Mouse (Mus musculus) embryonic facial prominence, embryonic 11.5 days (tissue): ENCODE results near the gene Cryzl1. TPM values are rescaled to one million over a fixed set of nuclear protein-coding genes. Genes with fewer than 3 reads are reported as not detected.

ENCODE experiments used
- ATAC-seq: fragments of 200-750 bp; cut with Nextera tagmentation; replicated peaks from 2 replicates; pipeline ENCODE4 v1.8.0; 2017; ENCODE audit warnings: low read depth; ENCODE audit not compliant: insufficient number of reproducible peaks, low FRiP score, low TSS enrichment
- DNase-seq: peaks from one replicate; pipeline ENCODE4 v3.0.0-alpha.2; 2015; ENCODE audit warnings: low spot score
- H3K27ac ChIP-seq: fragments of 300-500 bp; sonication (generic); replicated peaks from 2 replicates; pipeline ENCODE4 v1.5.1; 2014; ENCODE audit warnings: mild to moderate bottlenecking, low read depth, low read length, control low read depth
- H3K27me3 ChIP-seq: fragments of 300-500 bp; sonication (generic); 2 replicates; pipeline ENCODE4 v1.6.1; 2014; ENCODE audit warnings: mild to moderate bottlenecking, low read length, moderate library complexity, mixed read lengths; ENCODE audit not compliant: control insufficient read depth, insufficient read depth
- H3K36me3 ChIP-seq: fragments of 300-500 bp; sonication (generic); replicated peaks from 2 replicates; pipeline ENCODE4 v1.6.1; 2014; ENCODE audit warnings: low read depth, mild to moderate bottlenecking, low read length, moderate library complexity, mixed read lengths; ENCODE audit not compliant: control insufficient read depth, insufficient read depth
- H3K4me1 ChIP-seq: fragments of 300-500 bp; sonication (generic); 2 replicates; pipeline ENCODE4 v1.6.1; 2014; ENCODE audit warnings: low read length, mixed read lengths; ENCODE audit not compliant: control insufficient read depth, insufficient read depth
- H3K4me2 ChIP-seq: fragments of 300-500 bp; sonication (generic); 2 replicates; pipeline ENCODE4 v1.6.1; 2014; ENCODE audit warnings: low read depth, mild to moderate bottlenecking, control low read depth, low read length, moderate library complexity
- H3K4me3 ChIP-seq: fragments of 300-500 bp; sonication (generic); 2 replicates; pipeline ENCODE4 v1.5.1; 2014; ENCODE audit warnings: low read depth, low read length, control low read depth
- H3K9ac ChIP-seq: fragments of 300-500 bp; sonication (generic); replicated peaks from 2 replicates; pipeline ENCODE4 v1.6.1; 2014; ENCODE audit warnings: mild to moderate bottlenecking, control low read depth, low read length
- H3K9me3 ChIP-seq: fragments of 300-500 bp; sonication (generic); replicated peaks from 2 replicates; pipeline ENCODE4 v1.6.1; 2016; ENCODE audit warnings: mild to moderate bottlenecking, low read length, inconsistent platforms, mixed read lengths; ENCODE audit not compliant: control insufficient read depth
- WGBS: fragments of 180-500 bp; shearing (Covaris S2); extraction: QIAGEN DNeasy Blood & Tissue Kit; methylation state at CpG from one replicate; pipeline ENCODE4 v1.1.7; 2014; 5-methylcytosine and 5-hydroxymethylcytosine counted together
- polyA plus RNA-seq: library from polyadenylated mRNA; unstranded; fragments of >200 nt; fragmentation: Nextera tagmentation; extraction: Ambion mirVana; gene quantifications from 2 replicates; pipeline ENCODE4 v1.2.1, GENCODE M21; 2014

Gene Cryzl1
- polyA plus RNA-seq, 1 experiment from 2014 or later, result 66.7 TPM

DNA sequence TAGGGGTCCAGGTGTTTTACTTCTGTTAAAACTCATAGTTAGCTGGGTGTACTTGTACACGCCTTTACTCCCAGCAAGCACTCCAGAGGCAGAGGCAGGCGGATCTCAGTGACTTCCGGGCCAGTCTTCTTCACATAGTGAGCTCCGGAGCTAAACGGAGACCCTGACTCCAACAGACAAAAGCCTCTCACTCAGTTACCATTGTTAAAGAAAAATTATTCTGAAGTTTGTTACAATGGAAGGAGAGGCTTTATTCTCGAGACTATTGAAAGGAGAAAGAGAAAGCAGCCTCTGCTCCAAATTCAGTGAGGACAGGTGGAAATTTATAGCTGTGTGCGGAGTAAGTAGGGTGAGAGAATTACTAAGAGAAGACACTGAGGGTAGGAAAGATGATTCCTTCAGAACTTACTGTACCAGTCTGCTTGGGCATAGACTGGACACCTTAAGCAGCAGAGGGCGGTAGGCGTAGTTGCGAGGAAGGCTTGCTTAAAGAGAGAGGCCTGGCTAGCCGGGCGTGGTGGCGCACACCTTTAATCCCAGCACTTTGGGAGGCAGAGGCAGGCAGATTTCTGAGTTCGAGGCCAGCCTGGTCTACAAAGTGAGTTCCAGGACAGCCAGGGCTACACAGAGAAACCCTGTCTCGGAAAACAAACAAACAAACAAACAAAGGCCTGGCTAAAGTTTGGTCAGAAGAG lies 36.5 kb upstream of the Cryzl1 start:
- no peak overlapping the region for H3K9ac ChIP-seq
- no peak overlapping the region for H3K4me2 ChIP-seq
- no peak overlapping the region for H3K4me3 ChIP-seq
- H3K9me3 ChIP-seq, result no peaks in the 10 kb centered on the region
- 91% methylated on average over 15 of the region's 15 CpGs for WGBS
- no peak for ATAC-seq
- no peaks in the 10 kb centered on the region for H3K4me1 ChIP-seq
- no peak for DNase-seq
- H3K36me3 ChIP-seq, result no peaks in the 10 kb centered on the region
- H3K27ac ChIP-seq, result no peak overlapping the region
- H3K27me3 ChIP-seq, result no peaks in the 10 kb centered on the region

DNA sequence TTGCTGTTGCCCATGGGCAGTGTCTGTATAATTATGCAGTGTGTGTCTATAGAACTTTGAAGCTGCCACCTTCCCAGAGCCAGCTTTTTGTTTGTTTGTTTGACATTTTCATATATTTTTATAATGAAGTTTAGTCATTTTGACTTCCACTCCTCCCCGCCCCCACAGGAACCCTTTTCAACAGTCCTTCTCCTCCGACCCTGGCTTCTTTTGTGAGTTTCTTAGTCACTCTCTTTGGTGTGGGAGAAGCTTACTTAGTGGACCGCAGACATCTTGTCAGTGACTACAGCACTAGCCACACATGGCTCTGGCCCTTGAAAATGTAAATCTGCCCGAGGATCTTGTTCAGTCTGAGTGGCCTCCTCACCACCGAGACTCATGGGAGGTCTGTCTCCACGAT lies 35.6 kb upstream of the Cryzl1 start:
- WGBS, result 83% methylated on average over 6 of the region's 6 CpGs
- Histone ChIP-seq H3K4me1 (no peaks in the 10 kb centered on the region), H3K36me3 (no peaks in the 10 kb centered on the region), H3K9me3 (no peaks in the 10 kb centered on the region), H3K27me3 (no peaks in the 10 kb centered on the region), H3K4me2 (no peak overlapping the region), H3K4me3 (no peak overlapping the region), H3K27ac (no peak overlapping the region), H3K9ac (no peak overlapping the region)
- DNase-seq (no peak), ATAC-seq (no peak)

DNA sequence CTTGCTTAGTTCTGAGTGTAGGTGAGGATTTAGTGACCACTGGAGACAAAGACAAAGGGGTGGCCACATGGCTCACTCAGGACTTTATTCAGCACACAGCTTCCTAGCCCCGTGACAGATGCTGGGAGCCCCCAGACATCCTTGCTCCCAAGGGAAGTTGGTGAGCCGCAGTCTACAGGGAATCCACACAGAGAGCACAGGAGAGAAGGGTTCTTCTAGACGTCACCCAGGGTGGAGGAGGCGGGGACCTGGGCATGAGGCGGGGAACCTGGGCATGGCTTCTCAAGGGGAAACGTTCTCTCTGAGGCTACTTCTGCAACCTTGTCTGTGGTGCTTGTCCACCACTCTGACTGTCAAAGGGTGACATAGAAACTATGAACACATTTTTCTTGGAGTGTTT lies 35.2 kb upstream of the Cryzl1 start:
- 65% methylated on average over 6 of the region's 6 CpGs for WGBS
- Histone ChIP-seq H3K9ac (no peak overlapping the region), H3K4me3 (no peak overlapping the region), H3K9me3 (no peaks in the 10 kb centered on the region), H3K4me2 (no peak overlapping the region), H3K27ac (no peak overlapping the region), H3K27me3 (no peaks in the 10 kb centered on the region), H3K36me3 (no peaks in the 10 kb centered on the region), H3K4me1 (no peaks in the 10 kb centered on the region)
- DNase-seq (no peak), ATAC-seq (no peak)

DNA sequence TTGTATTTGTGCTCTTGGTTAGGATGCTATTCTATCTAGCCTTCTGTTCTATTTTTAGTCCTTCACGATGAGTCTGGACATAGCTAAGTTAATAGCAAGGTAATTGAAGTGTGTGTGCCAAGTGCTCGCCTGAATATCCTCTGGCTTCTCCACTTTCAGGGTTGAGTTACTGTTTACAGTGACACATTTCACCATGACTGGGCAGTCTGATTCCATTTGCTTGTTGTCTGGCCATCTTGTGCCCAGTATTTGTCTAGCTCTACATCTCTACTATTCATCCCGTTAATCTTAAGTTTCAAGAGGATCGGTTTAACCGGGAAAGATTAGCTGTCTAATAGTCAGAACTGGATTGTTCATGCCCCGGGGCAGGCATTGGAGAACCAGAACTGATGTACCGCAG lies 33.7 kb upstream of the Cryzl1 start:
- Histone ChIP-seq H3K36me3 (no peaks in the 10 kb centered on the region), H3K4me1 (no peaks in the 10 kb centered on the region), H3K27ac (no peak overlapping the region), H3K9ac (no peak overlapping the region), H3K4me2 (no peak overlapping the region), H3K4me3 (no peak overlapping the region), H3K27me3 (no peaks in the 10 kb centered on the region), H3K9me3 (no peaks in the 10 kb centered on the region)
- ATAC-seq, result no peak
- no peak for DNase-seq
- WGBS, result 60% methylated on average over 7 of the region's 7 CpGs

DNA sequence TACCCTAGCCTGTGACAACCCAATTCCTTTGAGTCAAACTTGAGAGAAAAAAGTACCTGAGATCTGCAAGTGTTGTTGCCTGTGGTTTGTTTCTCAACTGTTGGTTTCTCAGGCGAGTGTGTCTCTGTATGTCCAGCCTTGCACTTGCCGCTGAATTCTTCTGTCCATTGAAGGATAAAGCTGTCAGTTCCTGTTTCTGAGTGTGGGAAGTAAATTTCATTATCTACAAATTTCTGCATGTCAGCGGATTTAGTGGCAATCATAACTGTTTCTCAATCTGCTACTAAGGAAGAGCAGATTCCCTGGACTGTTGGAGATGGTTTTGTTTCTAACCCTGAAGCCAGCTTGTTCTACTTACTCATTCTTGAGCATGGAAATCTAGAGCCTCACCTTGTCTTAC lies 33.0 kb upstream of the Cryzl1 start:
- no peaks in the 10 kb centered on the region for H3K4me1 ChIP-seq
- H3K27me3 ChIP-seq, result no peaks in the 10 kb centered on the region
- no peak overlapping the region for H3K27ac ChIP-seq
- no peak overlapping the region for H3K4me3 ChIP-seq
- no peak overlapping the region for H3K4me2 ChIP-seq
- no peak for DNase-seq
- no peak overlapping the region for H3K9ac ChIP-seq
- no peaks in the 10 kb centered on the region for H3K36me3 ChIP-seq
- H3K9me3 ChIP-seq, result no peaks in the 10 kb centered on the region
- no peak for ATAC-seq
- 83% methylated on average over 3 of the region's 3 CpGs for WGBS

DNA sequence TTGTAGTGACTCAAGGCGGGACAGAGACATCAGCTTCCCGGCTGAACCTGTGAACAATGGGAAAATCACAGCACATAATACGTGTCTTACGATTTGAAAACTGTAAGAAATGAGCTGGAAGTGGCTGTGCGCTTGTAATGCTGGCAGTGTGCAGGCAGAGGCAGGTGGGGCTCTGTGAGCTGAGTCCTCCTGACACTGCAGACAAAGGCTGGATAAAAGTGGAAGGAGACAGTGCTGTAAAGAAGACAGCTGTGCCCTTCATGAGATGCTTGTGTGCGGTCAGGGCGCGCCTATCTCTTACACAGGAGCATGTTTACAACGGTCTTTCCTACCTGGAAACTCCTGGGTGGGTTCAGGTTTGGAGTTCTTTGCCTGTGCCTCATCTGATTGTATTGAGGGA lies 32.4 kb upstream of the Cryzl1 start:
- no peak overlapping the region for H3K4me2 ChIP-seq
- H3K4me3 ChIP-seq, result no peak overlapping the region
- no peaks in the 10 kb centered on the region for H3K9me3 ChIP-seq
- no peak for DNase-seq
- H3K36me3 ChIP-seq, result no peaks in the 10 kb centered on the region
- no peak overlapping the region for H3K27ac ChIP-seq
- 85% methylated on average over 9 of the region's 9 CpGs for WGBS
- no peaks in the 10 kb centered on the region for H3K27me3 ChIP-seq
- no peaks in the 10 kb centered on the region for H3K4me1 ChIP-seq
- 0 out of 2 replicates have a peak, but pooled peaks have one; percentile 18 for ATAC-seq
- H3K9ac ChIP-seq, result no peak overlapping the region

DNA sequence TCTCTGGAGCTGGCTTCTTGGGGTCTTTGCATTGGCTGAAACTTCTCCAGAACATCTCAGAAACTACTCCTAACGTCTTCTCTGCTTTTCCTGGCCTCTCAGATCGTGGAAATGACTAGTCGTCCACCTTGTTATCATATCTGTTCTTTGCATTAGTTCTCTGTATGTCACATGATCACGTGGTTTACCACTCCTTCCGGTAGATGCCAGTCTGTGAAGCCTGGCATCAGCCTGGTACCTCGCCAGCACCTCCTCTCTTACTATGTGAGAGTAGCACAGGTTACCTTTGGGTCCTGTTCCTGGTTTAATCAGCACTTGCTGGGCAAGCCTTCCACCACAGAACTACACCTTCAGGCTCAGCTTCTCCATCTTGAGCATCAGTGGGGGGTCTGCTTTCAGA lies 26.2 kb upstream of the Cryzl1 start:
- no peak overlapping the region for H3K9ac ChIP-seq
- ATAC-seq (no peak), DNase-seq (no peak)
- 91% methylated on average over 6 of the region's 6 CpGs for WGBS
- H3K9me3 ChIP-seq, result no peaks in the 10 kb centered on the region
- no peak overlapping the region for H3K27ac ChIP-seq
- no peak overlapping the region for H3K4me2 ChIP-seq
- no peaks in the 10 kb centered on the region for H3K36me3 ChIP-seq
- H3K4me3 ChIP-seq, result no peak overlapping the region
- no peaks in the 10 kb centered on the region for H3K27me3 ChIP-seq
- no peaks in the 10 kb centered on the region for H3K4me1 ChIP-seq

DNA sequence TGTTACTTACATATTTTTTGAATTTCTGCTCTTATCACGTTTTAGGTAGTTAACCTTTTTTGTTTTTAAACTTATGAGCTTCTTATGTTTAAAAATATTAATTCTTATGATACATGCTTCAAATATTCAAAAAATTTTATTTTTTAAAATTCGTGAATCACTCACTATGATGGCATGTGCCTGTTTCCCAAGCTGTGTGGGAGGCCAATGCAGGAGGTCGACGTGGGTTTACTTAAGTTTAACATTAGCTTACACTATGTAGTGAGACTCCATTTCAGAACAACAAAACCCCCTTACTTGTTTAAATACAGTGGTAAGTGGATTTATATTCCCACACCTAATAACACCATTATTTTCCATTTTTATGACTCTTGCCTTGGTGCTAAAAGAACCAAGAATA lies 24.8 kb upstream of the Cryzl1 start:
- Histone ChIP-seq H3K27ac (no peak overlapping the region), H3K27me3 (no peaks in the 10 kb centered on the region), H3K36me3 (no peaks in the 10 kb centered on the region), H3K9me3 (no peaks in the 10 kb centered on the region), H3K4me1 (no peaks in the 10 kb centered on the region), H3K4me3 (no peak overlapping the region), H3K4me2 (no peak overlapping the region), H3K9ac (no peak overlapping the region)
- DNase-seq (no peak), ATAC-seq (no peak)
- WGBS, result 85% methylated on average over 4 of the region's 4 CpGs
